Mouse (Mus musculus): ENCODE data around the gene Meis2. TPM values are rescaled to one million over a fixed set of nuclear protein-coding genes. Genes with fewer than 3 reads are reported as not detected.

Gene Meis2
- total RNA-seq, 1 experiment, result 12.4 TPM

DNA sequence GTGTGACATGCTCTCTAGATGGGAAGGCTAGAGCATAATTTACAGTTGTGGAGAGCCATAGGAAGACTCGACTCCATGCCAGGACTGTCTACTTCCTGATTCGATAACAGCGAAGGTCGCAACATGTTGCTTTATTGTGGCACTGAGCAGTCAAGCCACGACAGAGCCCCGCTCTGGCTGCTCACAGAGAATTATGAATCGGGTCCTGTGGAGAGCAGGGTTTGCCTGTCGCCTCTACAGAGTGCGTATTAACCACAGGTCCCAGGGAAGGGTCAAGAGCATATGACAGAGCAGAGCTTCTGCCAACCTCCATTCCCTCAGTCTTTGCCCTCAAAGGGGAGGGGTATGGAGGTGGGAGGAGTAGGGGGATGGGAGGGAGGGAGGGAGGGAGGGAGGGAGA is 80.7 kb downstream of the Meis2 start:
- Histone ChIP-seq H3K4me3 (ENCODE audit: insufficient read depth in 1 of 2, low read depth in 1 of 2, low read length in 2 of 2, poor library complexity in 1 of 2, severe bottlenecking in 1 of 2) (no peak overlapping the region), H3K27ac (ENCODE audit: insufficient read depth, low read depth, low read length, poor library complexity, severe bottlenecking) (no peak overlapping the region), H3K9me3 (ENCODE audit: control insufficient read depth, insufficient read depth, low read depth, low read length) (no peaks in the 10 kb centered on the region), H3K4me1 (ENCODE audit: control insufficient read depth in 2 of 2, insufficient read depth in 2 of 2, low read length in 2 of 2, poor library complexity in 1 of 2) (peaks cover 0 to 10% of the 10 kb centered on the region in 2 experiments; a peak in 2 of 4 replicates), H3K36me3 (ENCODE audit: control insufficient read depth, insufficient read depth, low read length, poor library complexity, severe bottlenecking) (no peaks in the 10 kb centered on the region), H3K9ac (ENCODE audit: insufficient read depth, low read depth, low read length, poor library complexity, severe bottlenecking) (no peak overlapping the region)
- no peak for DNase-seq (ENCODE audit: low read depth, low spot score)
- no peak for TF ChIP-seq ZC3H11A (IDR thresholded peaks at IDR 0.05; ENCODE audit: borderline replicate concordance, low read depth, low read length)
- no peak for TF ChIP-seq CHD2 (IDR thresholded peaks at IDR 0.05; ENCODE audit: low read depth, low read length)
- TF ChIP-seq HCFC1 (IDR thresholded peaks at IDR 0.05; ENCODE audit: borderline replicate concordance, insufficient read depth, low read length), result no peak
- no peak for TF ChIP-seq MAFK (IDR thresholded peaks at IDR 0.05; ENCODE audit: insufficient read depth, low read depth, low read length)
- TF ChIP-seq ZNF384 (IDR thresholded peaks at IDR 0.05; ENCODE audit: low read depth, low read length), result no peak
- in situ Hi-C loops (cut with MboI; ENCODE audit: low sequenced_read_pairs in 2 of 2, unreplicated experiment in 2 of 2), result no loop called here

- H3K4me3 ChIP-seq (ENCODE audit: insufficient read depth in 1 of 2, low read depth in 1 of 2, low read length in 2 of 2, poor library complexity in 1 of 2, severe bottlenecking in 1 of 2), result no peak overlapping the region
- DNase-seq (ENCODE audit: low read depth, low spot score), result no peak
- no peak overlapping the region for H3K27ac ChIP-seq (ENCODE audit: insufficient read depth, low read depth, low read length, poor library complexity, severe bottlenecking)
- in situ Hi-C loops (cut with MboI; ENCODE audit: low sequenced_read_pairs in 2 of 2, unreplicated experiment in 2 of 2), result no loop called here
- peaks cover 0 to 11% of the 10 kb centered on the region in 2 experiments; a peak in 2 of 4 replicates for H3K4me1 ChIP-seq (ENCODE audit: control insufficient read depth in 2 of 2, insufficient read depth in 2 of 2, low read length in 2 of 2, poor library complexity in 1 of 2)
- no peaks in the 10 kb centered on the region for H3K9me3 ChIP-seq (ENCODE audit: control insufficient read depth, insufficient read depth, low read depth, low read length)
- H3K36me3 ChIP-seq (ENCODE audit: control insufficient read depth, insufficient read depth, low read length, poor library complexity, severe bottlenecking), result no peaks in the 10 kb centered on the region
- TF ChIP-seq ZC3H11A (IDR thresholded peaks at IDR 0.05; ENCODE audit: borderline replicate concordance, low read depth, low read length), result no peak
- no peak for TF ChIP-seq MAFK (IDR thresholded peaks at IDR 0.05; ENCODE audit: insufficient read depth, low read depth, low read length)
- no peak overlapping the region for H3K9ac ChIP-seq (ENCODE audit: insufficient read depth, low read depth, low read length, poor library complexity, severe bottlenecking)
Measured at GRCm38 (mm10) chr2:115984487-115984886, 81.2 kb downstream of the Meis2 start.

GRCm38 (mm10) chr2:115980490-115980889 is 85.1 kb downstream of the Meis2 start:
- Histone ChIP-seq H3K4me3 (ENCODE audit: insufficient read depth in 1 of 2, low read depth in 1 of 2, low read length in 2 of 2, poor library complexity in 1 of 2, severe bottlenecking in 1 of 2) (no peak overlapping the region), H3K9me3 (ENCODE audit: control insufficient read depth, insufficient read depth, low read depth, low read length) (no peaks in the 10 kb centered on the region), H3K9ac (ENCODE audit: insufficient read depth, low read depth, low read length, poor library complexity, severe bottlenecking) (no peak overlapping the region), H3K27ac (ENCODE audit: insufficient read depth, low read depth, low read length, poor library complexity, severe bottlenecking) (no peak overlapping the region), H3K4me1 (ENCODE audit: control insufficient read depth in 2 of 2, insufficient read depth in 2 of 2, low read length in 2 of 2, poor library complexity in 1 of 2) (peaks cover 0 to 11% of the 10 kb centered on the region in 2 experiments; a peak in 2 of 4 replicates), H3K36me3 (ENCODE audit: control insufficient read depth, insufficient read depth, low read length, poor library complexity, severe bottlenecking) (no peaks in the 10 kb centered on the region)
- TF ChIP-seq ZC3H11A (IDR thresholded peaks at IDR 0.05; ENCODE audit: borderline replicate concordance, low read depth, low read length), result no peak
- no peak for TF ChIP-seq HCFC1 (IDR thresholded peaks at IDR 0.05; ENCODE audit: borderline replicate concordance, insufficient read depth, low read length)
- no peak for TF ChIP-seq ZNF384 (IDR thresholded peaks at IDR 0.05; ENCODE audit: low read depth, low read length)
- no peak for TF ChIP-seq MAFK (IDR thresholded peaks at IDR 0.05; ENCODE audit: insufficient read depth, low read depth, low read length)
- TF ChIP-seq CHD2 (IDR thresholded peaks at IDR 0.05; ENCODE audit: low read depth, low read length), result no peak
- no peak for DNase-seq (ENCODE audit: low read depth, low spot score)
- in situ Hi-C loops (cut with MboI; ENCODE audit: low sequenced_read_pairs in 2 of 2, unreplicated experiment in 2 of 2), result no loop called here

- DNase-seq (ENCODE audit: low read depth, low spot score), result no peak
- no peak overlapping the region for H3K9ac ChIP-seq (ENCODE audit: insufficient read depth, low read depth, low read length, poor library complexity, severe bottlenecking)
- no peak overlapping the region for H3K27ac ChIP-seq (ENCODE audit: insufficient read depth, low read depth, low read length, poor library complexity, severe bottlenecking)
Measured at GRCm38 (mm10) chr2:115979683-115980476, 85.8 kb downstream of the Meis2 start.

More at GRCm38 (mm10) chr2:115979683-115980476, 85.8 kb downstream of the Meis2 start:
- in situ Hi-C loops (cut with MboI; ENCODE audit: low sequenced_read_pairs in 2 of 2, unreplicated experiment in 2 of 2), result no loop called here
- Histone ChIP-seq H3K4me3 (ENCODE audit: insufficient read depth in 1 of 2, low read depth in 1 of 2, low read length in 2 of 2, poor library complexity in 1 of 2, severe bottlenecking in 1 of 2) (no peak overlapping the region), H3K4me1 (ENCODE audit: control insufficient read depth in 2 of 2, insufficient read depth in 2 of 2, low read length in 2 of 2, poor library complexity in 1 of 2) (peaks cover 0 to 9% of the 10 kb centered on the region in 2 experiments; a peak in 1 of 4 replicates), H3K36me3 (ENCODE audit: control insufficient read depth, insufficient read depth, low read length, poor library complexity, severe bottlenecking) (no peaks in the 10 kb centered on the region), H3K9me3 (ENCODE audit: control insufficient read depth, insufficient read depth, low read depth, low read length) (no peaks in the 10 kb centered on the region)
- TF ChIP-seq MAFK (IDR thresholded peaks at IDR 0.05; ENCODE audit: insufficient read depth, low read depth, low read length) (no peak), ZC3H11A (IDR thresholded peaks at IDR 0.05; ENCODE audit: borderline replicate concordance, low read depth, low read length) (no peak), CHD2 (IDR thresholded peaks at IDR 0.05; ENCODE audit: low read depth, low read length) (no peak), ZNF384 (IDR thresholded peaks at IDR 0.05; ENCODE audit: low read depth, low read length) (no peak), HCFC1 (IDR thresholded peaks at IDR 0.05; ENCODE audit: borderline replicate concordance, insufficient read depth, low read length) (no peak)

Data from ES-E14 (cell line).